Mouse (Mus musculus): ENCODE results near the gene Ngp.
A peak's percentile ranks its signal among the peaks of the same experiment; 100 is the strongest.

Gene Ngp

DNA sequence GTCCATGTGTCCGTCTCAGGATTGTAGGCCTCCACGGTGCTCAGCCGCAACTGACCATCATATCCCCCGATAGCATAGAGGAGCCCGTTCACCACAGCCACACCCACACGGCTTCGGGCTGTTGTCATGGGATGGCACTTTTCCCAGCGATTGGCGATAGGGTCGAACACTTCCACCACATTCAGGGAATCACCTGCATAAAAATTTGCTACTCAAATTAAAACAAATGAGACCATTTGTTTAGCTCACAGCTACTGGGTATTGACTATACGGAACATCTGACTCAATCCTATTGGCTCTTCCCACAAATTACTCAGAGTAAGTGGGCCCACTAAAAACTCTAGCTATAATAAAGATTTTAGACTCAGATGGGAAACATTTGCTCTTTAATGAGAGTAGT lies 16.5 kb downstream of the Ngp start:
- DNase-seq (ENCODE audit: low spot score in 2 of 2): no peak

DNA sequence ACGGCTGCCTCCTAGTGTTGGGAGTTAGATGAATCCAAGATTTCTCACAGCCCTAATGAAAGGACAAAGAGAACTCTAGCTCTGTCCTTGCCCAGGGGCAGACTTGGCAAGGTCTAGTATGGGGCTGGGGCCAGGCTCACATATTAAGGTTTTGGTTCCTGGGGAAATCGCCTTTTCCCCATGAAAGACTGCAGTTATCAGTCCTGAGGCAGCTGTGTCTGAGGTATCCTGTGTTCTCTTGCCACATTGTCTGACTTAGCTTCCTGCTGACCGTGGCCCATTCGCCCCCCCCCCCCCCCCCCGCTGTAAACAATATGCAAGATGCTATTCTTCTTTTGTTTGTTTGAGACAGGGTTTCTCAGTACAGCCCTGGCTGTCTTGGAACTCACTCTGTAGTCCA lies 20.5 kb downstream of the Ngp start:
- no peak for DNase-seq (ENCODE audit: low spot score in 2 of 2)

DNA sequence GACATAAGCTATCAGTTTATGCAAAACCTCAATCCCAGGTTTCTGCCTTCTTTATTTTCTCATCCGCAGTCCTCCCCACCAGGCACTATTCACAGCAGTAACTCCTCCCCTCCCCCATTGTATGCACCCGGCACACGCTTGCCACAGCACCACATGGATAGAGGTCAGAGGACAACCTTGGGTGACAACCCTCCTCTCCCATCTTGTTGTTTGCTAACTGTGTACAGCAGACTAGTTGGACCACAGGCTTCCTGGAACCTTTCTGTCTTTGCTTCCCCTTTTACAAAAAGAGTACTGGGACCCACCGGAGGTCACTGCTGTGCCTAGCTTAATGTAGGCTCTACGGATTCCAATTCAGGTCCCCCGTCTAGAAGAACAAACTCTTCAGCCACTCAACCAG lies 21.0 kb downstream of the Ngp start:
- DNase-seq (ENCODE audit: low spot score in 2 of 2): no peak

DNA sequence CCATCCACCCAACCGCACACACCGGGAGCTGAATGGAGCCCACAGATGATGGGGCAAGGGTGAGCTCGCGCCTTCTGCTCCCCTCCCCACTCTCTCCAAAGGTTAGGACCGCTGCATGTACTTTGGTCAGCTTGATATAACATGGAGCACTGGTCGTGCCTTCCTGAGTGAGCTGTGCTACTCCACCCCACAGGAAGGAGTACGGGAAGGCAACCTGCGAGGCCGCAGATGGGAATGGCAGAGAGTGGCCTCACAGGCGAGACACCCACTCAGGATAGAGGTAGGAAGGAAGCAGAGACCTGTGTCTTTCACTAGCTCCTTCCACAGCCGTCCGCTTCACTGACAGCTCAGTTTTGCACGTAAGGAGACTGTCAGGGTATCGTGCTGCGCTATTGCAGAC lies 28.8 kb downstream of the Ngp start:
- no peak for DNase-seq (ENCODE audit: low spot score in 2 of 2)

DNA sequence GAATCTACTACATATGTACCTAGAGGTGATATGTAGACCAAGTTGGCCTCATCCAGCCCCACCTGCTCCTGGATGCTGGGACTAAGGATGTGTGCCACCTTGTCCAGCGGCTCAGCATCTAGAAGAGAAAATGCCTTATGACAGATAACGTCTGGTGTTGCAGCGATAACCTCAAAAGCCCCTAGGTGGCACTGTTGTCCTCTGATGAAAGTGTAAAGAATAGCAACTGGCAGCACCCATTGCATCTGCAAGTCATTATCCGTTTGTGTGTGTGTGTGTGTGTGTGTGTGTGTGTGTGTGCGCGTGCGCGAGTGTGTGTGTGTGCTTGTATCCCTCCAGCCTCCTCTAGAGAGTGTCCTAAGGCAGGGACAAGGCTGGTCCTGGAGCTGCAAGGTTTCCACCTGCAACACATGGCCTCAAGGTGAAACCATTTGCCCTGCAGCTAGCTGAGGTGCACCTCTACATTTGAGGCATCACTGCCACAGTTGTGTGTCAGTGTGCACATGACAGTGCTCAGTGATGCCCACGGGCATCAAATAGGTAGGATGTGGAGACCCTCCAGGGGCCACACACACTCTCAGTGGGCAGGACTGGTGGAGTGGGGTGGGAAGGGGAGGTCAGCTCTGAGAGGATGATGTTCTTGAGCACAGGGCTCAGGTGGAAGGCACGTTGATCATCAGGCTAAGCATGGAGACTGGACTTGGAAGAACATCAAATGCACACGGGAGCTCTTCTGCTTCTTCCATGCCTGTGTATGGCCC lies 29.5 kb downstream of the Ngp start:
- peak; percentile 45 to 72 for DNase-seq (ENCODE audit: low spot score in 2 of 2)

DNA sequence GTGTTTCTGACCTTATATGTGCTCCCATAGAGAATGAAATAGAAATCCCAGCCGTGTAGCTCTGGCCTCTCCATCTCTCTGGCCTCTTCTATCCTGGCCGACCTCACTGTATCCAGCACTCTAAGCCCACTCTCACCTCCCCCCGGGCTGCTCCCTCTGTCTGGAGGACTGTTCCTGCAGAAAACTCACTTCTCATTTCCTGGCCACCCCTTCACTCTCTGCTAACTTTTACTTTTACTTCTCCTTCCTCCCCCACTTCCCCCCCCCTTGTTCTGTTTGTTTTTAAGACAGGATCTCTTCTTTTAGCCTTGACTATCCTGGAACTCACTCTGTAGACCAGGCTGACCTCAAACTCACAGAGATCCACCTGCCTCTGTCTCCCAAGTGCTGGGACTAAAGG lies 33.0 kb downstream of the Ngp start:
- no peak for DNase-seq (ENCODE audit: low spot score in 2 of 2)

DNA sequence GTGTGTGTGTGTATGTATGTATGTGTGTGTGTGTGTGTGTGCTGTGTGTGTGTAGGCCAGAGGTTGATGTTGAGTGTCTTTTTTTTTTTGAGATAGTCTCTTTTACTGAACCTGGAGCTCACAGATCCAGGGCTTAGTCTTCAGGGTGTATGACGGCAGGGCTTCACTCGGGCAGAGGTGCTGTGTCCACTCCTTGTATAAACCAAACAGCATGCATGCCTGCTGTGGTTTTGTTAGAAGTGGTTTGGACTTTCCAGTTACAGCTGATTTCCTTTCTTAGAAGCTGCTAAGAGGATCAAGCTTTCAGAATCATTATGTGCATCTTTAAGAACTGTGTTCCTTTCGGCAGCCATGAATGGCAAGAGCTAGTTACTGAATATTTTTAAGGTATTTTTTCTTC lies 38.4 kb downstream of the Ngp start:
- no peak for DNase-seq (ENCODE audit: low spot score in 2 of 2)

DNA sequence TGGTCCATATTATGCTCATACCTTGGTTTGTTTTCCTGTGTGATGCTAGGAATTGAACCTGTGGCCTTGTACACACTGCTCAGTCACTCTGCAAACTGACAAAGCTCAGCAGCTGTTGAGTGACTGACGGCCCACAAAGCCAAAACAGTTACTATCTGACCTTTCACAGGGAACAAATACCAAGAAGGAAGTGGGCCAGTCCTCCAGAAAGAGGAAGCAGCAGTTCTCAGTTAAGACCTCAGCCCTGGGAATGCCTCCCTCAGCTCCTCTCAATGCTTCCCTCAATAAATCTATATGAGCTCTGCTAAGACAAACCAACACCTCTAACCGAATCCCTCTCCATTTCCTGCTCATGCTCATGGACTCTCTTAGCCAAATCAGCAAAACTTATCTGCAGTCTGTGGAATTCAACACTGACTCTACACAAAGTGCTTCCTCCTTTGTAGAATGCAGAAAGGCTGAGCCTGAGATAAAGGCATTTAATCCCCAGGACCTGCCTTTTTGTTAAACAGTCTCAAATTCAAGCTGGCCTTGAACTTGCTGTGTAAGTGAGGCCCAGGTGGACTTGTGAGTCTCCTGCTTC lies 39.7 kb downstream of the Ngp start:
- DNase-seq (ENCODE audit: low spot score in 2 of 2): no peak

DNA sequence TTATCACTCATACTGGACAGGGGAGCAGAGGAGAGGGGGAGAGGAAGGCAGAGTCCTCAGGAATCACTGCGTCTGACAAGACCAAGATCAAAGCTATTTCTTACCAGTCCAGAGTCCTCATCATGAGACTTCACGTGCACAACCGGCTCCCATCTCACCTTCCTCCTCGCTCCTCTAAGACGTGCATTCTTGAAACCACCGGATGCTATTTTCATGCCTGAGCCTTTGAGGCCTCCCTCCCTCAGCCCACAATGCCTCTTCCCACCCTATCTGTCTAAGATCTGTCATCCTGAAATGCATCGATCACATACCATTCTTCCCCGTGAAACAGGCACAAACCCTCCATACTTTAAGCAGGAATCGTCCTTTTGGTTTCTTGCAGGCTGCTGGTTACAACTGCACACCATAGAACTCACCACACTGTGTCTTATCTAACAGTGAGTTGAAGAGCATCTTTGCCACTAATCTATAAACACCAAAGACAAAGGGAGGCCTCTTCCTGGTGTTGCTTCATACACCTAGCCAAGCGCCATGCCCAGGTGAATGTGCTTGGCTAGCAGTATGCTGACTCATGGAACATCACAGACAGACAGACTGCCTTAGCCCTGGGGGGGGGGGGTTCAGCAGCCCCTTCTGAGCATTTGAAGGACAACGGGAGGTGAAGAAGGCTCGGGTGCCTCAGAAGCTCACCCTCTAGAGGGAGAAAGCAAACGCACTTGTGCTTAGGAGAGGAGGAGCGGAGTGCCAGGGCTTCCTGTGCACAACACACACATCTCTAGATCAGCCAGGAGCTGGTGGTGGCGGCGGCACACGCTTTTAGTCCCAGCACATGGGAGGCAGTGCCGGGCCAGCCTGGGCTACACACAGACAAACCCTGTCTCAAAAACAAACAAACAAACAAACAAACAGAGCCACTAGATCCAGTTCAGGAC lies 41.6 kb downstream of the Ngp start:
- DNase-seq (ENCODE audit: low spot score in 2 of 2): no peak

DNA sequence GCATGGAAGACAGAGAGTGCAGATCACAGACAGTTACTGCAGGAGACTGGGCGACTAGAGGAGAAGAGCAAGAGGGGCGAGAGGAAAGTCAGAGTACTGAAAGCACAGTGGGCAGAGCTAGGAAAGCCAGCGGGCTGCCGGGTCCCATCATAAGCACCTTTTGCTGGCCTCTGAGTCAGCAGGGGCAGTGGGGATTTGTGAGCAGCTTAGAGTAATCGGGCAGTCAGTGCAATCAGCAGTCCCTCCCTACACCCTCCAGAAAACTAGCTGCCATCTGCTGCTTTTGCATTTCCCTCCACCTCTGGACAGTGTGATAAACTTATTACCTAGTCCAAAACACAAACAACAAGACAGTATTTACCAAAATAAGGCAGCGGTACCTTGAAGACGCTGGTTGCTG lies 42.8 kb downstream of the Ngp start:
- no peak for DNase-seq (ENCODE audit: low spot score in 2 of 2)

DNA sequence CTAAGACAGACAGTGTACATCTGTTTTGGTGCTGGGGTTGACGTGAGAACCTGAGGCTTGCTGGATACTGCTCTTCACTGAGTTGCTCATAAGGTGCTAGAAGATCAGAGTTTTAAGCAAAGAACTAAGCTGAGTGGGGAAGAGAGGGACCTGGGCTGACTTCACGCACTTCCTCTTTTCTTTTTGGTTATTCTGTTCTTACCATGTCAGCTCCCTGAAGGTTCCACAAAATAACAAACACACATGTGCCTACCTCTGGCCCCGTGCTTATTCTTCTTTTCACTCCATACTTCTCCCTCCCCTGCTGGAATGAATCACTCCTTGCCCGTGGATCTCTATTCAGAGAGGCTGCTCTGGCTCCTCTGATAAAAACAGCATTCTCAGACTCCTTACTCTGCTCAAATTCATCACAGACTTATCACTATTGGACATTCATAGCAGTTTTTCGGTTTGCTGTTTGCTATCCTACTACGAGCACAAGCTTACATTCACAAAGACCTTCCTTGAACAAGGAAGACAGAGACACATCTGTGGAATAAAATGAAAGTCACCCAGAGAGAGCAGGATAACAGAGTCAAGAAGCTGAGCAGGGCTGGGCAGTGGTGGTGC lies 44.5 kb downstream of the Ngp start:
- no peak for DNase-seq (ENCODE audit: low spot score in 2 of 2)

DNA sequence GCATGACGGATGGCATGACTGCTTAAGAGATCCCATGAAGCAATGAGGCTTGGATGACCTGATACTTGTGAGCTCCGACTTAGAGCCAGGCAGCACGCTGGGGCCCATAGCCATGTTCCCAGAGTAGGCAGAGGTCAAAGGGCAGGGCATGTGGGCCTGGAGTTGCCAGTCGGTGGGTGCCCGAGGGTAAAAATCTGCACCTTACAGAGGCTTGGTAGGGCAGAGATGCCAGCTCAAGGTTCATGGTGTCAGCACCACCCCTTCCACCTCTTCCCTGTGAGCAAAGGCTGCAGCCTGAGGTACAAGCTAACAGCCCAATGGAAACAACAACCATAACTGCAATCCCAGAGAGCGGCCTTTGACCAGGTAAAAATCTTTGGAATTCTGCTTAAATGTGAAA lies 45.8 kb downstream of the Ngp start:
- no peak for DNase-seq (ENCODE audit: low spot score in 2 of 2)

DNA sequence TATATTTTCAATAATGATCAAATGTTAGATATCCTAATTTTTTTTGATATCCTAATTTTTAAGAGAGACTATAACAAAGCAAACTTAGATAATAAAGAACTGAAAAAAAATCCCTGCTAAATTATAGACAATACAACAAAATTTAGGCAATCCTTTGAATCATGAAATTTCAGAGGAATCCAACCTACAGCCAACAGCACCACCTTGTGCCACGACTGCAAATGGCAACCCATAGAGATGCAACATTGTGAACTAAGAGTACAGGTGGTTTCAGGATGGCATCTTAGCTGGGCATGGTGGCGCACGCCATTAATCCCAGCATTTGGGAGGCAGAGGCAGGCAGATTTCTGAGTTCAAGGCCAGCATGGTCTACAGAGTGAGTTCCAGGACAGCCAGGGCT lies 46.6 kb downstream of the Ngp start:
- DNase-seq (ENCODE audit: low spot score in 2 of 2): no peak
